Mouse (Mus musculus) erythroblast, embryonic 14.5 days (primary cell): Measurements from ENCODE around the gene Nsun3. TPM values are rescaled to one million over a fixed set of nuclear protein-coding genes. Genes with fewer than 3 reads are reported as not detected.
"Not testable (repeated sequence)": the region's sequence is repeated elsewhere in the genome, so short reads cannot be mapped to it uniquely, and the experiment has no call there.

Experiments used
- H3K27me3 ChIP-seq: 2 replicates; pipeline ENCODE4 v1.6.1; 2012; ENCODE audit warnings: inconsistent platforms; ENCODE audit not compliant: control insufficient read depth
- H3K36me3 ChIP-seq: 2 replicates; pipeline ENCODE4 v1.6.1; 2012; ENCODE audit warnings: mild to moderate bottlenecking, inconsistent platforms; ENCODE audit not compliant: control insufficient read depth
- H3K4me1 ChIP-seq: 2 replicates; pipeline ENCODE4 v1.6.1; 2012; ENCODE audit warnings: inconsistent platforms; ENCODE audit not compliant: control insufficient read depth
- H3K4me3 ChIP-seq: replicated peaks from 2 replicates; pipeline ENCODE3; 2012; ENCODE audit warnings: moderate library complexity, mild to moderate bottlenecking, inconsistent platforms
- H3K9me3 ChIP-seq: 2 replicates; pipeline ENCODE4 v1.6.1; 2012; ENCODE audit warnings: low read length, inconsistent platforms, mixed read lengths; ENCODE audit not compliant: control insufficient read depth
- GATA1 ChIP-seq: IDR thresholded peaks from 2 replicates; pipeline ENCODE4 v1.6.1; 2012; ENCODE audit warnings: low read length, inconsistent platforms, mixed read lengths
- TAL1 ChIP-seq: IDR thresholded peaks from 3 replicates; pipeline ENCODE4 v1.6.1; 2012; ENCODE audit warnings: low read length, inconsistent platforms, mixed read lengths
- polyA plus RNA-seq: library from polyadenylated mRNA; stranded (reverse); fragments of >175 nt; gene quantifications from 2 replicates; pipeline ENCODE4 v1.2.3, GENCODE M21; 2012

Gene Nsun3
- polyA plus RNA-seq, 1 experiment = 0.30 TPM

DNA sequence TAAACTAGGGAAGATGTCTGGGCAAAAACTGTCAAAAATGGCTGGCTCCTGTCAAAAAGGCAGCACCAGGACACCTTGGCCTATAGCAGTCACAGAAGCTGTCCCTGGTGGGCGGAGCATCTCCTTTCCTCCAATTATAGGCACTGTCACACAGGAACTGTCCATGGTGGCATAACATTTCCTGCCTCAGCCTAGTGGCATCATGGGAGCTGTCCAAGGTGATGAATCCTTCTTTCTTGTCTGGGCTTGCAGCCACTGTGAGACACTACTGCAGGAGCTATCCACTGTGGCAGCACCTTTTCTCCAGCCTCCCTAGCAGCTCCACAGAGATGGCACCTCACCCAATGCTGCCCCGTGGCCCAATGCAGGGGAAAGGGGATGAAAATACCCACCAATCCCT, 28.3 kb downstream of the Nsun3 start:
- Histone ChIP-seq H3K36me3 (peaks cover 6% of the 10 kb centered on the region), H3K27me3 (no peaks in the 10 kb centered on the region), H3K4me1 (no peaks in the 10 kb centered on the region), H3K9me3 (peaks cover 4% of the 10 kb centered on the region; the same call in 1 of the 2 replicates), H3K4me3 (no peak overlapping the region)
- no peak for TF ChIP-seq GATA1
- no peak for TF ChIP-seq TAL1

GRCm38 (mm10) chr16:62755307-62755706, 31.3 kb downstream of the Nsun3 start:
- peaks cover 4% of the 10 kb centered on the region; the same call in 1 of the 2 replicates for H3K9me3 ChIP-seq
- H3K27me3 ChIP-seq = no peaks in the 10 kb centered on the region
- no peaks in the 10 kb centered on the region for H3K4me1 ChIP-seq
- H3K36me3 ChIP-seq = peaks cover 4% of the 10 kb centered on the region
- H3K4me3 ChIP-seq = no peak overlapping the region
- TF ChIP-seq TAL1 (no peak), GATA1 (no peak)

DNA sequence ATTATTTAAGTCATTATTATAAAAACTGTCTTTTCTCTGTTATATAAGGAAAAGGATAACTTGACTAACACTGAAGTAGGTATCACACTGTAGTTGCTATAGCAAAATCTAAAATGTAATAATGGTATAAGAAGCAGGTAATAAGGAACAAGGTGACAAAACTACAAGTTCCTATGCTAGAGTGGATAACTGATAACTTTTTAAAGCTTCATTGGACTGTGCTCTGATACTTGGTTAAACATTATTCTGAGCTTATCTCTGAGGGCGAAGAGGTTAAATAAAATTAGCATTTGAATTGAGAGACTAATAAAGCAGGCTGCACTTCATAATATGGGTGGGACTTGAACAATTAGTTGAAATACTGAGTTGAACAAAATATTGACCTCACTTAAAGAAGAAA, 33.0 kb downstream of the Nsun3 start:
- peaks cover 4% of the 10 kb centered on the region for H3K36me3 ChIP-seq
- TF ChIP-seq TAL1 (no peak), GATA1 (no peak)
- H3K4me3 ChIP-seq = no peak overlapping the region
- H3K4me1 ChIP-seq = no peaks in the 10 kb centered on the region
- H3K9me3 ChIP-seq = peaks cover 4% of the 10 kb centered on the region; the same call in 1 of the 2 replicates
- H3K27me3 ChIP-seq = no peaks in the 10 kb centered on the region

DNA sequence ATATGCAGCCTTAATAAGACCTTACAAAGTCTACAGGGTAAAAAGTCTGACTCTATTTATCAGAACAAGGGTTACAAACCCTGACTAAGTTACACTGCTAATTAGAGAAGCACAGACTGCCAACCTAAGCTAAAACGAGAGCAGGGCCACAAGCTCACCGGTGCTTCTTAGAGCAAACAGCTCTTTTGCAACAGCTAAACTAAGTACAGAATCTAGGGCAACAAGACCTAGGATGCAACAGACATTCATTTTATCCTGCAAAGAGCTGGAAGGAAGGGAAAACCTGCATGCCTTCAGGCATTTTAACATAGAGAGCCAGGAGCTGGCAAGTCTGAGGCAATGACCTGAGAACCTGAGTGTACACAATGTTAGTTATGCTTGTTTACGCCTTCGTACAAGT, 33.5 kb downstream of the Nsun3 start:
- no peaks in the 10 kb centered on the region for H3K4me1 ChIP-seq

DNA sequence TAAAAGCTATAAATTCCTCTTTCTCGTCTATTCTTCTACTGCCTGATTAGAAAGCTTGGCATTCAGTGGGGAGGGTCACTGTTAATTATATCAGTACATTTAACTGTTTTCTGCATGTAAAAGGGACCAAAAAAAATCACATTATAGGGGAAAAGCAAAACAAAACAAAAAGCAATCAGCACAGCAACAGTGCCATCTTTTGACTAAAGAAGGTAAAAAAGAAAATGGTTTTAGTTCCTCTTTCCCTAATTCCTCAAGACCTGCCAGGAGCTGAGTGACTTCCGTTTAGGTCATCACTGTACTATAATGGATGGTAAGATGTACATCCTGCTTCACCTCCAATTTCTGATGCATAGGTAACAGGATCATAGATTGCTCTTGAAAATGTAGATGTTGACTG, 40.7 kb downstream of the Nsun3 start:
- TF ChIP-seq TAL1 (no peak), GATA1 (no peak)
- 0 out of 2 replicates have a peak, but pooled peaks cover 2% of the 10 kb centered on the region for H3K9me3 ChIP-seq

More for the DNA sequence above, 33.5 kb downstream of the Nsun3 start:
- no peak overlapping the region for H3K4me3 ChIP-seq
- H3K36me3 ChIP-seq = no peaks in the 10 kb centered on the region; the same call in 1 of the 2 replicates
- H3K27me3 ChIP-seq = no peaks in the 10 kb centered on the region
- TF ChIP-seq TAL1 (no peak), GATA1 (no peak)
- no peaks in the 10 kb centered on the region for H3K9me3 ChIP-seq

DNA sequence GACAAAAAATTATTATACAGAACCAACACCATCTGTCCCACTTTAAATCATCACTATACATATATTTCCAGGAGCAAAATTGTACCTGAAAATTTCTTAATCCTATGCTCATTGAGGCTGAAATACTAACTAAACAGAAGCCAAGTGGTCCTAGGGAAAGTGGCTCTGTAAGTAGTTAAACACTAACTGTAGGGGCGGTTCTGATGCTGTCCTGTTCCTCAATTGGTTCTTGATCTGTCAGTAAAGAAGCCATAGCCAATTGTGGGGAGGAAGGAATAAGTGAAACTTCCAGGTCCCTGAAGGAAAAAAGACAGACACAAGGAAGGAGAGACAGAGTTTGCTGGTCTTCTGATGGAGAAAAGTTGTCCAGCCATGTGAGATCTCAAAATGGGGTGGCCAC, 52.3 kb downstream of the Nsun3 start:
- no peak overlapping the region for H3K4me3 ChIP-seq

More for the DNA sequence above, 40.7 kb downstream of the Nsun3 start:
- Histone ChIP-seq H3K4me1 (no peaks in the 10 kb centered on the region), H3K36me3 (no peaks in the 10 kb centered on the region), H3K4me3 (no peak overlapping the region), H3K27me3 (no peaks in the 10 kb centered on the region)

GRCm38 (mm10) chr16:62730291-62730690, 56.3 kb downstream of the Nsun3 start:
- no peaks in the 10 kb centered on the region for H3K27me3 ChIP-seq
- peaks cover 10% of the 10 kb centered on the region for H3K36me3 ChIP-seq
- TF ChIP-seq GATA1 (no peak), TAL1 (no peak)
- H3K4me3 ChIP-seq = no peak overlapping the region
- no peaks in the 10 kb centered on the region for H3K4me1 ChIP-seq
- no peaks in the 10 kb centered on the region for H3K9me3 ChIP-seq

More for the DNA sequence above, 52.3 kb downstream of the Nsun3 start:
- H3K36me3 ChIP-seq = peaks cover 10% of the 10 kb centered on the region
- no peaks in the 10 kb centered on the region for H3K27me3 ChIP-seq
- no peak for TF ChIP-seq TAL1
- no peak for TF ChIP-seq GATA1
- no peaks in the 10 kb centered on the region for H3K9me3 ChIP-seq
- no peaks in the 10 kb centered on the region for H3K4me1 ChIP-seq

- H3K4me1 ChIP-seq = no peaks in the 10 kb centered on the region
- peaks cover 5% of the 10 kb centered on the region for H3K36me3 ChIP-seq
- H3K27me3 ChIP-seq = no peaks in the 10 kb centered on the region
- no peaks in the 10 kb centered on the region for H3K9me3 ChIP-seq
- no peak overlapping the region for H3K4me3 ChIP-seq
- TF ChIP-seq GATA1 (no peak), TAL1 (no peak)
These were observed 56.8 kb downstream of the Nsun3 start for GRCm38 (mm10) chr16:62729846-62730245.

DNA sequence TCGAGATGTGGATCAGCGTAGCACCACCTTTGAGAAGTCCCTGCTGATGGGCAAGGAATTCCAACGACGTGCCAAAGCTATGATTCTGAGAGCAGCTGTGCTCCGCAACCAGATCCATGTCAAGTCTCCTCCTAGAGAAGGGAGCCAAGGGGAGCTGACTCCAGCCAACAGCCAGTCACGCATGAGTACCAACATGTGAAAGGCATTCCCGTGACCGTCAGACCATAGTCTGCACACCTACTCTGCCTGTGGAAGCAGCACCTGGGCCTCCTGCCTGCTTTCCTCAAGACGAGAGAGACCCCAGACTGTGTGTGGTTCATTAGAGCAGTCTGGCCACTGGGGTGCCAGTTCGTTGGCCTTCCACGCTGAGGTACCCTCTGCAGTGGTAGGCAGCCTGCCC, 68.4 kb downstream of the Nsun3 start:
- not testable (repeated sequence) for H3K9me3 ChIP-seq, H3K36me3 ChIP-seq, H3K4me1 ChIP-seq

GRCm38 (mm10) chr16:62690436-62690835, 96.2 kb downstream of the Nsun3 start:
- H3K36me3 ChIP-seq = no peaks in the 10 kb centered on the region
- no peak for TF ChIP-seq TAL1
- TF ChIP-seq GATA1 = no peak
- H3K9me3 ChIP-seq = peaks cover 3% of the 10 kb centered on the region; the same call in 1 of the 2 replicates
- no peaks in the 10 kb centered on the region for H3K27me3 ChIP-seq
- H3K4me1 ChIP-seq = no peaks in the 10 kb centered on the region
- no peak overlapping the region for H3K4me3 ChIP-seq

More for the DNA sequence above, 68.4 kb downstream of the Nsun3 start:
- not testable (repeated sequence) for H3K27me3 ChIP-seq, H3K4me3 ChIP-seq
